Mouse (Mus musculus): ENCODE measurements around the gene C1ra.

- no peak for TF ChIP-seq CTCF (IDR thresholded peaks at IDR 0.05; ENCODE audit: extremely low read depth, insufficient read depth, low read length)
- no peak for TF ChIP-seq POLR2A (IDR thresholded peaks at IDR 0.05; ENCODE audit: extremely low read depth, insufficient read depth, low read length)
Measured at GRCm38 (mm10) chr6:124478874-124479572, 33.2 kb upstream of the C1ra start.
